11 mouse cellular contexts compared by ENCODE assay signal in genomic region chr11:89003078-89003477, GRCm38 (mm10). TPM values are rescaled to one million over a fixed set of nuclear protein-coding genes. Genes with fewer than 3 reads are reported as not detected.
A peak's percentile ranks its signal among the peaks of the same experiment; 100 is the strongest.
DNase-seq lines count a peak whose midpoint lies in the region; ATAC-seq and TF ChIP-seq lines count a peak whose summit lies in the region.
"Had no signal": no experiment of that assay in that cellular context is flagged by ENCODE, and none has a peak within 500 bp of the region (broad histone marks: within the 10 kb centered on the region; RNA-seq: fewer than 3 reads in every experiment).

No protein-coding gene starts in this region.

- no peaks in the 10 kb centered on the region for H3K9me3 ChIP-seq in embryonic facial prominence, embryonic 13.5 days
- no peaks in the 10 kb centered on the region for H3K9me3 ChIP-seq in embryonic facial prominence, embryonic 10.5 days
- no peaks in the 10 kb centered on the region for H3K9me3 ChIP-seq in midbrain, postnatal 0 days (ENCODE audit: low read length)
- no peaks in the 10 kb centered on the region for H3K9me3 ChIP-seq in midbrain, embryonic 10.5 days (replicated peaks)
- H3K9me3 ChIP-seq in kidney, embryonic 16.5 days (ENCODE audit: low read length): no peaks in the 10 kb centered on the region
- no peaks in the 10 kb centered on the region for H3K9me3 ChIP-seq in stomach, postnatal 0 days (ENCODE audit: control insufficient read depth, low read length)
- H3K9me3 ChIP-seq: forebrain, embryonic 15.5 days; midbrain, embryonic 15.5 days had no signal

- no peak overlapping the region for H3K4me3 ChIP-seq in embryonic facial prominence, embryonic 13.5 days
- H3K4me3 ChIP-seq in embryonic facial prominence, embryonic 10.5 days: no peak overlapping the region
- H3K4me3 ChIP-seq in midbrain, postnatal 0 days (ENCODE audit: low read depth, low read length): no peak overlapping the region
- H3K4me3 ChIP-seq in midbrain, embryonic 10.5 days: no peak overlapping the region
- peak overlapping the region; percentile 7; the same call in 1 of the 2 replicates for H3K4me3 ChIP-seq in kidney, embryonic 16.5 days (ENCODE audit: low read length)
- H3K4me3 ChIP-seq in stomach, postnatal 0 days (ENCODE audit: low read depth, low read length): peak overlapping the region; percentile 22; the same call in 1 of the 2 replicates
- H3K4me3 ChIP-seq: forebrain, embryonic 15.5 days; midbrain, embryonic 15.5 days had no signal

- peaks cover 8% of the 10 kb centered on the region for H3K4me1 ChIP-seq in embryonic facial prominence, embryonic 13.5 days
- peaks cover 33% of the 10 kb centered on the region for H3K4me1 ChIP-seq in embryonic facial prominence, embryonic 10.5 days
- no peaks in the 10 kb centered on the region for H3K4me1 ChIP-seq in midbrain, postnatal 0 days (ENCODE audit: insufficient read depth, low read length)
- H3K4me1 ChIP-seq in midbrain, embryonic 10.5 days: peaks cover 22% of the 10 kb centered on the region
- 0 out of 2 replicates have a peak, but pooled peaks cover 9% of the 10 kb centered on the region for H3K4me1 ChIP-seq in kidney, embryonic 16.5 days (ENCODE audit: insufficient read depth, low read length)
- peaks cover 5% of the 10 kb centered on the region; the same call in 1 of the 2 replicates for H3K4me1 ChIP-seq in stomach, postnatal 0 days (replicated peaks; ENCODE audit: control insufficient read depth, insufficient read depth)

- no peak overlapping the region for H3K9ac ChIP-seq in embryonic facial prominence, embryonic 13.5 days
- no peak overlapping the region for H3K9ac ChIP-seq in midbrain, postnatal 0 days (replicated peaks; ENCODE audit: low read length, poor library complexity, severe bottlenecking)
- no peak overlapping the region; the same call in 1 of the 2 replicates for H3K9ac ChIP-seq in kidney, embryonic 16.5 days (replicated peaks; ENCODE audit: low read length)
- peak overlapping the region; percentile 48 for H3K9ac ChIP-seq in stomach, postnatal 0 days (ENCODE audit: low read length)
- H3K9ac ChIP-seq: forebrain, embryonic 15.5 days; midbrain, embryonic 15.5 days had no signal

- H3K27ac ChIP-seq in embryonic facial prominence, embryonic 13.5 days: no peak overlapping the region
- H3K27ac ChIP-seq in embryonic facial prominence, embryonic 10.5 days (replicated peaks): no peak overlapping the region
- no peak overlapping the region for H3K27ac ChIP-seq in midbrain, postnatal 0 days (ENCODE audit: low read depth, low read length)
- no peak overlapping the region for H3K27ac ChIP-seq in midbrain, embryonic 10.5 days (replicated peaks)
- H3K27ac ChIP-seq in kidney, embryonic 16.5 days (ENCODE audit: low read length): no peak overlapping the region
- H3K27ac ChIP-seq in stomach, postnatal 0 days (replicated peaks): peak overlapping the region; percentile 53; the same call in 1 of the 2 replicates
- H3K27ac ChIP-seq: forebrain, embryonic 15.5 days; midbrain, embryonic 15.5 days had no signal

- H3K36me3 ChIP-seq in embryonic facial prominence, embryonic 13.5 days: no peaks in the 10 kb centered on the region
- H3K36me3 ChIP-seq in embryonic facial prominence, embryonic 10.5 days (replicated peaks): no peaks in the 10 kb centered on the region
- no peaks in the 10 kb centered on the region for H3K36me3 ChIP-seq in midbrain, postnatal 0 days (ENCODE audit: insufficient read depth, low read length)
- H3K36me3 ChIP-seq in midbrain, embryonic 10.5 days: no peaks in the 10 kb centered on the region
- peaks cover 3% of the 10 kb centered on the region; the same call in 1 of the 2 replicates for H3K36me3 ChIP-seq in kidney, embryonic 16.5 days (ENCODE audit: insufficient read depth, low read length)
- H3K36me3 ChIP-seq in stomach, postnatal 0 days (ENCODE audit: control insufficient read depth, insufficient read depth, low read length): no peaks in the 10 kb centered on the region
- H3K36me3 ChIP-seq: forebrain, embryonic 15.5 days; midbrain, embryonic 15.5 days had no signal

- no peak for ATAC-seq in embryonic facial prominence, embryonic 13.5 days (ENCODE audit: insufficient number of reproducible peaks, insufficient read depth, low FRiP score, low TSS enrichment, low read depth)
- no peak for ATAC-seq in midbrain, postnatal 0 days (ENCODE audit: low FRiP score)
- no peak for ATAC-seq in kidney, embryonic 16.5 days (ENCODE audit: low FRiP score, low TSS enrichment)
- no peak for ATAC-seq in stomach, postnatal 0 days (ENCODE audit: low FRiP score, low TSS enrichment)
- ATAC-seq: forebrain, embryonic 15.5 days; midbrain, embryonic 15.5 days had no signal

- no peak for TF ChIP-seq CTCF in midbrain, postnatal 0 days (IDR thresholded peaks at IDR 0.05)
- no peak for TF ChIP-seq CTCF in stomach, postnatal 0 days (IDR thresholded peaks at IDR 0.05; ENCODE audit: low read depth)

- 45% methylated on average over 6 of the region's 6 CpGs for WGBS in embryonic facial prominence, embryonic 13.5 days
- WGBS in embryonic facial prominence, embryonic 10.5 days: 48% methylated on average over 6 of the region's 6 CpGs
- 75% methylated on average over 6 of the region's 6 CpGs for WGBS in midbrain, postnatal 0 days
- WGBS in midbrain, embryonic 10.5 days: 69% methylated on average over 6 of the region's 6 CpGs
- 49% methylated on average over 6 of the region's 6 CpGs for WGBS in kidney, embryonic 16.5 days
- 31% methylated on average over 6 of the region's 6 CpGs for WGBS in stomach, postnatal 0 days

- DNase-seq in embryonic facial prominence, embryonic 10.5 days (ENCODE audit: low spot score): no peak
- DNase-seq in midbrain, postnatal 0 days (ENCODE audit: low spot score): no peak
- DNase-seq in midbrain, embryonic 10.5 days (ENCODE audit: low spot score): no peak
- no peak for DNase-seq in stomach, postnatal 0 days (ENCODE audit: low spot score)
- DNase-seq in ovary, adult 18-20 months (ENCODE audit: low spot score): no peak
- DNase-seq in natural killer cell, adult 2 months (ENCODE audit: low spot score in 2 of 2): no peak

- no peak for TF ChIP-seq EP300 in stomach, postnatal 0 days (optimal IDR thresholded peaks at IDR 0.05)

- peaks cover 26% of the 10 kb centered on the region for H3K27me3 ChIP-seq in embryonic facial prominence, embryonic 13.5 days
- H3K27me3 ChIP-seq in embryonic facial prominence, embryonic 10.5 days (replicated peaks; ENCODE audit: low read depth, poor library complexity, severe bottlenecking): peaks cover 35% of the 10 kb centered on the region
- peaks cover 15% of the 10 kb centered on the region for H3K27me3 ChIP-seq in midbrain, postnatal 0 days (ENCODE audit: insufficient read depth, low read length)
- H3K27me3 ChIP-seq in midbrain, embryonic 10.5 days (ENCODE audit: low read depth, poor library complexity, severe bottlenecking): peaks cover 33% of the 10 kb centered on the region
- no peaks in the 10 kb centered on the region for H3K27me3 ChIP-seq in kidney, embryonic 16.5 days (ENCODE audit: insufficient read depth, low read length)
- no peaks in the 10 kb centered on the region for H3K27me3 ChIP-seq in stomach, postnatal 0 days (ENCODE audit: control insufficient read depth, insufficient read depth, low read length)

- H3K4me2 ChIP-seq in embryonic facial prominence, embryonic 13.5 days: 0 out of 2 replicates have a peak overlapping the region, but pooled peaks have one; percentile 9
- peak overlapping the region; percentile 28; the same call in 1 of the 2 replicates for H3K4me2 ChIP-seq in midbrain, postnatal 0 days (ENCODE audit: low read depth, low read length, poor library complexity, severe bottlenecking)
- H3K4me2 ChIP-seq in kidney, embryonic 16.5 days (replicated peaks; ENCODE audit: low read depth, low read length): peak overlapping the region; percentile 22
- peak overlapping the region; percentile 77 for H3K4me2 ChIP-seq in stomach, postnatal 0 days (replicated peaks; ENCODE audit: low read depth)
- H3K4me2 ChIP-seq: forebrain, embryonic 15.5 days; midbrain, embryonic 15.5 days had no signal

RNA-seq across cellular contexts. Expression of gene Trim25, which starts 3.9 kb away (rescaled TPM):
- 6.0 and 7.1 TPM in 2 replicates for polyA plus RNA-seq in embryonic facial prominence, embryonic 13.5 days (2015; fragmentation: Nextera tagmentation; extraction: Ambion mirVana)
- 2.8 and 3.5 TPM in 2 replicates for polyA plus RNA-seq in embryonic facial prominence, embryonic 10.5 days (2016; fragmentation: Nextera tagmentation; extraction: Ambion mirVana)
- total RNA-seq in midbrain, postnatal 0 days (2014; rRNA removed): 2.0 and 2.9 TPM in 2 replicates
- polyA plus RNA-seq in midbrain, postnatal 0 days (2015; fragmentation: Nextera tagmentation; extraction: Ambion mirVana): 4.3 and 4.5 TPM in 2 replicates
- 3.0 and 3.3 TPM in 2 replicates for polyA plus RNA-seq in midbrain, embryonic 10.5 days (2016; fragmentation: Nextera tagmentation; extraction: Ambion mirVana)
- 17.0 and 17.8 TPM in 2 replicates for polyA plus RNA-seq in kidney, embryonic 16.5 days (2015; fragmentation: Nextera tagmentation; extraction: Ambion mirVana)
- 28.3 and 29.5 TPM in 2 replicates for polyA plus RNA-seq in stomach, postnatal 0 days (2015; fragmentation: Nextera tagmentation; extraction: Ambion mirVana)

RNA-seq across cellular contexts. Expression of gene Coil, which starts 33.0 kb away (rescaled TPM):
- 21.4 and 22.4 TPM in 2 replicates for polyA plus RNA-seq in embryonic facial prominence, embryonic 13.5 days (2015; fragmentation: Nextera tagmentation; extraction: Ambion mirVana)
- polyA plus RNA-seq in embryonic facial prominence, embryonic 10.5 days (2016; fragmentation: Nextera tagmentation; extraction: Ambion mirVana): 26.0 and 27.2 TPM in 2 replicates
- total RNA-seq in midbrain, postnatal 0 days (2014; rRNA removed): 35.1 and 44.2 TPM in 2 replicates
- polyA plus RNA-seq in midbrain, postnatal 0 days (2015; fragmentation: Nextera tagmentation; extraction: Ambion mirVana): 26.9 and 28.8 TPM in 2 replicates
- polyA plus RNA-seq in midbrain, embryonic 10.5 days (2016; fragmentation: Nextera tagmentation; extraction: Ambion mirVana): 29.9 and 30.3 TPM in 2 replicates
- 16.7 and 17.4 TPM in 2 replicates for polyA plus RNA-seq in kidney, embryonic 16.5 days (2015; fragmentation: Nextera tagmentation; extraction: Ambion mirVana)
- 5.9 and 6.2 TPM in 2 replicates for polyA plus RNA-seq in stomach, postnatal 0 days (2015; fragmentation: Nextera tagmentation; extraction: Ambion mirVana)

RNA-seq across cellular contexts. Expression of gene Elobl, which starts 36.3 kb away (rescaled TPM):
- not detected in 2 replicates for polyA plus RNA-seq in embryonic facial prominence, embryonic 13.5 days (2015; fragmentation: Nextera tagmentation; extraction: Ambion mirVana)
- not detected in 2 replicates for polyA plus RNA-seq in embryonic facial prominence, embryonic 10.5 days (2016; fragmentation: Nextera tagmentation; extraction: Ambion mirVana)
- total RNA-seq in midbrain, postnatal 0 days (2014; rRNA removed): 0.44 TPM in 1 of 2 replicates, not detected in the other
- not detected in 2 replicates for polyA plus RNA-seq in midbrain, postnatal 0 days (2015; fragmentation: Nextera tagmentation; extraction: Ambion mirVana)
- polyA plus RNA-seq in midbrain, embryonic 10.5 days (2016; fragmentation: Nextera tagmentation; extraction: Ambion mirVana): not detected in 2 replicates
- not detected in 2 replicates for polyA plus RNA-seq in kidney, embryonic 16.5 days (2015; fragmentation: Nextera tagmentation; extraction: Ambion mirVana)
- polyA plus RNA-seq in stomach, postnatal 0 days (2015; fragmentation: Nextera tagmentation; extraction: Ambion mirVana): not detected in 2 replicates
- total RNA-seq: layer of hippocampus, postnatal 14 days had no signal
- polyA plus RNA-seq: forebrain, embryonic 15.5 days; midbrain, embryonic 15.5 days had no signal

RNA-seq across cellular contexts. Expression of gene Scpep1, which starts 47.8 kb away (rescaled TPM):
- 80.5 and 81.3 TPM in 2 replicates for polyA plus RNA-seq in embryonic facial prominence, embryonic 13.5 days (2015; fragmentation: Nextera tagmentation; extraction: Ambion mirVana)
- 72.9 and 77.2 TPM in 2 replicates for polyA plus RNA-seq in embryonic facial prominence, embryonic 10.5 days (2016; fragmentation: Nextera tagmentation; extraction: Ambion mirVana)
- 32.4 and 37.1 TPM in 2 replicates for total RNA-seq in midbrain, postnatal 0 days (2014; rRNA removed)
- 27.2 and 29.2 TPM in 2 replicates for polyA plus RNA-seq in midbrain, postnatal 0 days (2015; fragmentation: Nextera tagmentation; extraction: Ambion mirVana)
- polyA plus RNA-seq in midbrain, embryonic 10.5 days (2016; fragmentation: Nextera tagmentation; extraction: Ambion mirVana): 75.5 and 81.0 TPM in 2 replicates
- polyA plus RNA-seq in kidney, embryonic 16.5 days (2015; fragmentation: Nextera tagmentation; extraction: Ambion mirVana): 143 and 158 TPM in 2 replicates
- polyA plus RNA-seq in stomach, postnatal 0 days (2015; fragmentation: Nextera tagmentation; extraction: Ambion mirVana): 67.2 and 67.8 TPM in 2 replicates

Comparison
In these comparisons a context has a peak if more than half of its experiments do, and no peak if none do; other contexts are left out.
1. H3K4me2 ChIP-seq: peak in every context shown above with its lines; median percentile 77 in stomach, postnatal 0 days; 28 in midbrain, postnatal 0 days; 22 in kidney, embryonic 16.5 days; 9 in embryonic facial prominence, embryonic 13.5 days.
2. H3K4me3 ChIP-seq: peak in kidney, embryonic 16.5 days (single experiment) and stomach, postnatal 0 days (single experiment); none in embryonic facial prominence, embryonic 13.5 days (single experiment), embryonic facial prominence, embryonic 10.5 days (single experiment), midbrain, postnatal 0 days (single experiment) and midbrain, embryonic 10.5 days (single experiment).